ENCODE assay signal across 22 mouse cellular contexts in the genomic region with DNA sequence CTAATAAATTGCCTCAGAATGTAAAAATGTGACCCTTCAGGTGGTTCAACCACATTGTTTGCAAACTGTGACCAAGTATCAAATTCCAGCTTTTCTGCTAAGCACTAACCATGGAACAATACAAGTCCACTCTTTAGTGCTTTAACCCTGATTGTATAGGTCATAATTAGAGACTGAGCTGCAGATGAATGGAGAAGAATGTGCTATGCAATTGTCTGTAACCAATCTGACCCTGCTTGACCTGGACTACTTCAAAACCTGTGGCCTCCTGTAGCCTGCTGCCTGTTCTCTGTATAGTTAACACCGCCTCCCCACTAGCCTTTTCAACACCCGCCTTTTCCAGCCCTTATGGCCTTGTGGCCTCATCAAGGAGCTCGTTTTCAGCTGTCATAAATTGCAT.
DNase-seq lines count a peak whose midpoint lies in the region; ATAC-seq and TF ChIP-seq lines count a peak whose summit lies in the region.
"Had no signal": no experiment of that assay in that cellular context is flagged by ENCODE, and none has a peak within 500 bp of the region (broad histone marks: within the 10 kb centered on the region; RNA-seq: fewer than 3 reads in every experiment).

No protein-coding gene starts in this region.

- H3K4me3 ChIP-seq in intestine, embryonic 15.5 days (replicated peaks): no peak overlapping the region
- no peak overlapping the region for H3K4me3 ChIP-seq in intestine, postnatal 0 days (ENCODE audit: low read depth, low read length)
- H3K4me3 ChIP-seq: gastrocnemius, adult 2 months; hindbrain, embryonic 15.5 days; limb, embryonic 13.5 days; neural tube, embryonic 13.5 days; stomach, embryonic 15.5 days had no signal

- WGBS in intestine, embryonic 15.5 days: 42% methylated on average over 3 of the region's 3 CpGs
- 33% methylated on average over 3 of the region's 3 CpGs for WGBS in intestine, postnatal 0 days

- no peak overlapping the region for H3K27ac ChIP-seq in intestine, embryonic 15.5 days
- no peak overlapping the region for H3K27ac ChIP-seq in intestine, postnatal 0 days (ENCODE audit: low read depth, low read length)
- H3K27ac ChIP-seq: gastrocnemius, adult 2 months; hindbrain, embryonic 15.5 days; limb, embryonic 13.5 days; liver, embryonic 14.5 days; neural tube, embryonic 13.5 days; stomach, embryonic 15.5 days had no signal

- no peaks in the 10 kb centered on the region for H3K9me3 ChIP-seq in intestine, embryonic 15.5 days
- no peaks in the 10 kb centered on the region for H3K9me3 ChIP-seq in intestine, postnatal 0 days (ENCODE audit: control insufficient read depth)
- H3K9me3 ChIP-seq: hindbrain, embryonic 15.5 days; limb, embryonic 13.5 days; neural tube, embryonic 13.5 days; stomach, embryonic 15.5 days had no signal

- ATAC-seq in intestine, embryonic 15.5 days: 0 out of 2 replicates have a peak, but pooled peaks have one; percentile 31
- ATAC-seq in intestine, postnatal 0 days: no peak

- H3K27me3 ChIP-seq in intestine, embryonic 15.5 days (replicated peaks): no peaks in the 10 kb centered on the region
- H3K27me3 ChIP-seq in intestine, postnatal 0 days (replicated peaks; ENCODE audit: control insufficient read depth, insufficient read depth, low read length): no peaks in the 10 kb centered on the region
- H3K27me3 ChIP-seq: hindbrain, embryonic 15.5 days; limb, embryonic 13.5 days; neural tube, embryonic 13.5 days; stomach, embryonic 15.5 days had no signal

- DNase-seq in embryo, embryonic 11.5 days (ENCODE audit: low read depth, low spot score): peak; percentile 5
- peak; percentile 62 for DNase-seq in forelimb bud, embryonic 11.5 days (ENCODE audit: low read depth, low spot score)
- DNase-seq in yolk sac, embryonic 10.5 days (ENCODE audit: low spot score): peak; percentile 6
- no peak for DNase-seq in kidney, postnatal 25 days
- no peak for DNase-seq in gastrocnemius, postnatal 4 days (ENCODE audit: low spot score in 2 of 2)
- DNase-seq: adrenal gland, adult 2 months; cerebellum, adult 9-10 months; gastrocnemius, adult 2 months; heart, postnatal 10 days; kidney, adult 9 months; kidney, postnatal 4 days; midbrain, embryonic 14.5 days; right cerebral cortex, postnatal 14 days; thymus, adult 18-20 months had no signal

- no peak overlapping the region for H3K9ac ChIP-seq in intestine, embryonic 15.5 days
- H3K9ac ChIP-seq in intestine, postnatal 0 days (ENCODE audit: low read depth, low read length): no peak overlapping the region
- H3K9ac ChIP-seq: hindbrain, embryonic 15.5 days; limb, embryonic 13.5 days; liver, embryonic 14.5 days; neural tube, embryonic 13.5 days; stomach, embryonic 15.5 days had no signal

- no peak for TF ChIP-seq CTCF in intestine, postnatal 0 days (IDR thresholded peaks at IDR 0.05; ENCODE audit: low read depth)

- H3K4me1 ChIP-seq in intestine, embryonic 15.5 days (replicated peaks): no peaks in the 10 kb centered on the region
- no peaks in the 10 kb centered on the region for H3K4me1 ChIP-seq in intestine, postnatal 0 days (replicated peaks; ENCODE audit: control insufficient read depth, insufficient read depth, low read length)
- H3K4me1 ChIP-seq: hindbrain, embryonic 15.5 days; neural tube, embryonic 13.5 days; stomach, embryonic 15.5 days had no signal

- no peaks in the 10 kb centered on the region for H3K36me3 ChIP-seq in intestine, embryonic 15.5 days
- H3K36me3 ChIP-seq in intestine, postnatal 0 days (ENCODE audit: control insufficient read depth, insufficient read depth): no peaks in the 10 kb centered on the region
- H3K36me3 ChIP-seq: hindbrain, embryonic 15.5 days; limb, embryonic 13.5 days; neural tube, embryonic 13.5 days; stomach, embryonic 15.5 days had no signal

- no peak overlapping the region for H3K4me2 ChIP-seq in intestine, embryonic 15.5 days (replicated peaks)
- no peak overlapping the region for H3K4me2 ChIP-seq in intestine, postnatal 0 days (replicated peaks; ENCODE audit: low read depth)
- H3K4me2 ChIP-seq: heart, embryonic 11.5 days; hindbrain, embryonic 15.5 days; limb, embryonic 13.5 days; neural tube, embryonic 13.5 days; stomach, embryonic 15.5 days had no signal

Comparison
In these comparisons a context has a peak if more than half of its experiments do, and no peak if none do; other contexts are left out.
1. DNase-seq: peak in embryo, embryonic 11.5 days (single experiment), forelimb bud, embryonic 11.5 days (single experiment) and yolk sac, embryonic 10.5 days (single experiment); none in kidney, postnatal 25 days (0 of 2) and gastrocnemius, postnatal 4 days (0 of 2).